Mouse (Mus musculus) C2C12 (cell line): ENCODE data around the gene Myh6. TPM values are rescaled to one million over a fixed set of nuclear protein-coding genes. Genes with fewer than 3 reads are reported as not detected.

Source experiments
- H3K27me3 ChIP-seq: one replicate; pipeline ENCODE4 v1.6.1; 2011; ENCODE audit not compliant: control insufficient read depth, insufficient read depth, insufficient read length
- H3K36me3 ChIP-seq: one replicate; pipeline ENCODE4 v1.6.1; 2011; ENCODE audit not compliant: control insufficient read depth, insufficient read depth
- H3K4me3 ChIP-seq: one replicate; pipeline ENCODE4 v1.5.1; 2011; ENCODE audit warnings: mild to moderate bottlenecking, control low read depth; ENCODE audit not compliant: poor library complexity, insufficient read depth, severe bottlenecking
- H3K79me2 ChIP-seq: one replicate; pipeline ENCODE4 v1.6.1; 2011; ENCODE audit not compliant: control insufficient read depth, insufficient read depth
- H3K79me3 ChIP-seq: one replicate; pipeline ENCODE4 v1.6.1; 2011; ENCODE audit warnings: low read depth, control low read depth
- H3ac ChIP-seq: one replicate; pipeline ENCODE3; 2011; ENCODE audit warnings: low read depth; ENCODE audit not compliant: control insufficient read depth, insufficient read length
- CEBPB ChIP-seq: IDR thresholded peaks from one replicate; pipeline ENCODE4 v1.6.1; 2011; ENCODE audit warnings: low read depth, mild to moderate bottlenecking, control low read depth, moderate library complexity
- CTCF ChIP-seq: IDR thresholded peaks from one replicate; pipeline ENCODE4 v1.5.1; 2011; ENCODE audit not compliant: control insufficient read depth, insufficient read depth, insufficient read length
- FOSL1 ChIP-seq: IDR thresholded peaks from one replicate; pipeline ENCODE4 v1.8.0; 2011; ENCODE audit warnings: mild to moderate bottlenecking, low read length; ENCODE audit not compliant: poor library complexity, insufficient read depth, severe bottlenecking
- MAX ChIP-seq: IDR thresholded peaks from one replicate; pipeline ENCODE4 v1.6.1; 2011; ENCODE audit warnings: mild to moderate bottlenecking, control low read depth
- MYOD1 ChIP-seq: IDR thresholded peaks from one replicate; pipeline ENCODE4 v1.6.1; 2011; ENCODE audit warnings: low read depth; ENCODE audit not compliant: control insufficient read depth, insufficient read length
- MYOG ChIP-seq: IDR thresholded peaks from one replicate; pipeline ENCODE4 v1.6.1; 2011; ENCODE audit not compliant: control insufficient read depth, insufficient read length; ENCODE audit errors: extremely low read depth
- USF1 ChIP-seq: IDR thresholded peaks from one replicate; pipeline ENCODE4 v1.6.1; 2011; ENCODE audit warnings: low read depth, mild to moderate bottlenecking, control low read depth, moderate library complexity
- polyA plus RNA-seq: library from polyadenylated mRNA; unstranded; fragments of >200 nt; fragmentation: generic; extraction: Trizol; gene quantifications from one replicate; pipeline ENCODE4 v1.2.1, GENCODE M21; 2012; ENCODE audit warnings: missing spikeins

The Myh6 gene
- polyA plus RNA-seq, 1 experiment: 0.02 TPM

DNA sequence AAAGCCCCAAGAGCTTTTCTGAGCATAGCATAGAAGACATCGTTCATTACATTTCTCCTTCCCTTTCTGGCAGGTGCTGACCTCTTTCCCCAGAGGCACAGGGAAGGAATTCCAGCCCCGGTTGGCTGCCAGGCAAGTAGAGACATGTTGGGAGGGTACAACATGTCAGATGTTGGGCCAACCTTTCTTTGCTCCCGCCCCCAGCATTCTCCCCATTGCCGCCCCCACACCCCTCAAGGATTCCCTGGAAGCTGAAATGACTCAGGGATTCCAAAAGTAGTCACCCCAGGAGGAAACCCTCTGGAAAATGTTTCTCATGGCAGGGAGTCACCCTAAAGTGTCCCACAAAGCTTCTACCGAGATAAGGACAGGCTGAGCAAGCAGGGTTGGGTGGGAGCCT is 36.9 kb downstream of the Myh6 start:
- TF ChIP-seq MYOD1 (no peak), CTCF (no peak)
- Histone ChIP-seq H3ac (no peak overlapping the region), H3K27me3 (peaks cover 37% of the 10 kb centered on the region), H3K36me3 (no peaks in the 10 kb centered on the region), H3K4me3 (no peak overlapping the region), H3K79me2 (no peaks in the 10 kb centered on the region), H3K79me3 (no peaks in the 10 kb centered on the region)

GRCm38 (mm10) chr14:54927296-54927695 is 39.4 kb downstream of the Myh6 start:
- Histone ChIP-seq H3K79me3 (no peaks in the 10 kb centered on the region), H3K36me3 (no peaks in the 10 kb centered on the region), H3ac (no peak overlapping the region), H3K4me3 (no peak overlapping the region), H3K79me2 (no peaks in the 10 kb centered on the region), H3K27me3 (peaks cover 39% of the 10 kb centered on the region)
- TF ChIP-seq CEBPB: no peak
- TF ChIP-seq USF1: no peak
- TF ChIP-seq FOSL1: no peak
- no peak for TF ChIP-seq MYOD1
- no peak for TF ChIP-seq CTCF
- no peak for TF ChIP-seq MAX
- no peak for TF ChIP-seq MYOG

GRCm38 (mm10) chr14:54926401-54927158 is 40.1 kb downstream of the Myh6 start:
- H3K79me3 ChIP-seq: no peaks in the 10 kb centered on the region
- no peaks in the 10 kb centered on the region for H3K36me3 ChIP-seq
- no peak overlapping the region for H3ac ChIP-seq
- peaks cover 39% of the 10 kb centered on the region for H3K27me3 ChIP-seq
- no peak for TF ChIP-seq MAX
- TF ChIP-seq CEBPB: no peak
- no peak for TF ChIP-seq MYOD1
- TF ChIP-seq MYOG: no peak
- no peak for TF ChIP-seq USF1
- no peak for TF ChIP-seq CTCF
- TF ChIP-seq FOSL1: no peak
- H3K4me3 ChIP-seq: no peak overlapping the region
- no peaks in the 10 kb centered on the region for H3K79me2 ChIP-seq

DNA sequence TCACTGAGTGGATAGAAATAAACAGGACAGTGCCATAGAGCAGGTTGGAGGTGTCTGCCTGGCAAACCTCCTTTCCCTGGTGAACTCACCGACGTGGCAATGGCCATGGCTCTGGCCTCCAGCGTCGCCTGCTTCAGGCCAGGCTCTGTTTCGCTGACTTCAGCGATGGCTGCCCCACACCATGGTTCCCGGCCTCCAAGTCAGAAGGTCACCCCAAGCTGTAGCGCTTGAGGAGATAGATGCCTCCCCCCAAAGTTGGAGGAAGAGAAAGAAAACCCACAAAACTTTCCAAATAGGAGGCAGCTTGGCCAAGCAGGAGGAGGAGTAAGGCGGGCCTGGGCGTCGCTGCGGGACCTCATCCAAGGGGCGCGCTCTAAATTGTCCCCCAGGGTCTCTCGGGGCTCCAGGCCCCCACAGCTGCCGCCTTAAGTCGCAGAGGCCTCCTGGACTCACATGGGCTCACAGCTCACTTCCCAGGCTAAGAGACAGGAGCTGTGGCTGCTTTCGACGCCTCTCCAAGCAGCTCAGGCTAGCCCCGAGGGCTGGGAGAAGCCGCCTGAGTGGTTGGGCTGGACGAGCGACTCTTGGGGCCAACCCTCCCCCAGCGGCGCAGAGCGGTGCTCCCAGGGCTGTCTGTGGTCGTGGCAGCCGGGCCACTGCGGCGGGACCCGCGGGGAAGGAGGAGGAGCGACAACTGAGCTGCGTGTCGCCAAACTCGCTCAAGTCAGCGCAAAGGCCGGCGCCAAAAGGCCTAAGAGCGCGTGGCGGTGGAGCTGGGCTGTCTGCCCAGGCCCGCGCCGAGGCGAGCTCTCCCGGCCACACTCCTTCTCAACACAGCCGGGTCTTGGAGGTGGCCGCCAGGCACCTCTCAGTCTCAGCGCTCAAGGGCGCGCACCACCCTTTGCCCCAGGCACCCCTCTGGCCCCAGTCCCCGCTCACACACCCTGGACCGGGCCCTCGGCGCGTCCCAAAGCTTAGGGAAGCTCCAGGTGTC is 41.1 kb downstream of the Myh6 start, which contains the start of gene Efs:
Gene Efs, minus strand, starts transcription at position 778 of the 994 bp plus-strand sequence.
- Histone ChIP-seq H3K79me3 (no peaks in the 10 kb centered on the region), H3K36me3 (no peaks in the 10 kb centered on the region), H3K27me3 (peaks cover 39% of the 10 kb centered on the region), H3K4me3 (no peak within 1 kb of the TSS), H3ac (no peak within 1 kb of the TSS), H3K79me2 (no peaks in the 10 kb centered on the region)
- TF ChIP-seq MYOD1: no peak
- no peak for TF ChIP-seq USF1
- no peak for TF ChIP-seq FOSL1
- no peak for TF ChIP-seq CTCF
- TF ChIP-seq CEBPB: no peak
- TF ChIP-seq MYOG: no peak
- no peak for TF ChIP-seq MAX

- H3K79me3 ChIP-seq: no peaks in the 10 kb centered on the region
- peaks cover 40% of the 10 kb centered on the region for H3K27me3 ChIP-seq
- no peaks in the 10 kb centered on the region for H3K36me3 ChIP-seq
- TF ChIP-seq CEBPB: no peak
- no peak for TF ChIP-seq USF1
- no peak for TF ChIP-seq MYOD1
- no peak for TF ChIP-seq MAX
- no peak for TF ChIP-seq FOSL1
- TF ChIP-seq MYOG: no peak
- H3K79me2 ChIP-seq: no peaks in the 10 kb centered on the region
- no peak overlapping the region for H3K4me3 ChIP-seq
- no peak overlapping the region for H3ac ChIP-seq
These were observed 41.9 kb downstream of the Myh6 start for GRCm38 (mm10) chr14:54924641-54925348.
